Mouse (Mus musculus): ENCODE measurements around the gene Vrk1. TPM values are rescaled to one million over a fixed set of nuclear protein-coding genes. Genes with fewer than 3 reads are reported as not detected.

Vrk1 gene
- polyA plus RNA-seq, 1 experiment from 2014 or later: 70.6 TPM

DNA sequence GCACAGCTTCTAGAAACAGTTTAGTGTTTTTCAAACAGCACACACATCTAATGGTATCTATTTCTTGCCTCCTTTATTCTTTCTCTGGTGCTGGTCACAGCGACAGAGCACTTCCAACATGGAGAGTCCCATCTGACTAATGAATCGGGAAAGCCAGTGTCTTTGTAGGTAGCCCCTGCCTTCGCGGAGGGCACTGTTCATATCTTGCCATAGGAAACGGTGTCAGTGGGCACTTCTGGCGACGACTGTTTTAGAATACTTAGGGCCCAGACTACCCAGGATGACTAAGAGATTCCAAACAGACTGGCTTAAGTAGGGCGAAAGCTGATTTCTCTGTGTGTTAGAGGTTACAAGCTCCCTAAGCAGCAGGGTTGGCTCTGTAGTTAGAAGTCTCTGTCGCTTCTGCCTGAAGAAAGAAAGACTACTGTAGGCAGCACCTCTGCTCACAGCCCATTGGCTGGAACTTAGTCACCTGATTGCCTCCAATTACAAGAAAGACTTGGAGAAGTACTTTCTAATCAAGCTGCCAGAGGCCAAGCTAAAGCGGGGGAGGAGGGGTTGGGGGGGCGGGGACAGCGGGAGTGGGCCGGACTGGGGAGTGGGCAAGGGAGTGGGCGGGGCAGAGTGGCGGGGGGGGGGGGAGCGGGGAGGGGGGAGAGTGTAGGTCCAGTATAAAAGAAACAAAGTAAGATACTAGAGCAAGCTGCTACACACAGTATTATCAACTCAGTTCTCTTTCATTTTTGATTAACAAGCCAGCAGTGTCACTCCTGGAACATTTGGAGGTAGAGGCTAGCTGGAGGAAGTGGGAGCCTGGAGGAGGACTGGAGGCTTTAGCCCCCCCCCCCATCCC lies 28.7 kb upstream of the Vrk1 start:
- Histone ChIP-seq H3K4me2 (replicated peaks) (peak overlapping the region; percentile 24; the same call in 1 of the 2 replicates), H3K9me3 (no peaks in the 10 kb centered on the region), H3K27me3 (replicated peaks) (no peaks in the 10 kb centered on the region), H3K27ac (no peak overlapping the region), H3K9ac (no peak overlapping the region), H3K4me3 (replicated peaks) (peak overlapping the region; percentile 6; the same call in 1 of the 2 replicates), H3K4me1 (replicated peaks) (no peaks in the 10 kb centered on the region), H3K36me3 (no peaks in the 10 kb centered on the region)
- WGBS: 16% methylated on average over 13 of the region's 16 CpGs
- ATAC-seq: peak; percentile 81

DNA sequence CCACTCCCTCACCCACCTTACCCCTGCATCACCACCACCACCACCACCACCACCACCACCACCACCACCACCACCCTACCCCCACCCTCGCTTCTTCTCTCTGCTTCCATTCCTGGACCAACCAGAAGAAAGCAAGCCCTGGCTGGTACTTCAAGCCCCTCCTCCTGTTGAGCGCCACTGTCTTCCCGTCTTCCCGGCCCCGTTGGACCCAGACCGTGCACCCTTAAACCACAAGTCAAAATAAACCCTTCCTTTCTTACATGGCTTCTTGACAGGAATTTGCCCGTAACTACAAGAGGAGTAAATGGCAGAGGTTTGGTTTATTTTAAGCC lies 28.1 kb upstream of the Vrk1 start:
- Histone ChIP-seq H3K9ac (no peak overlapping the region), H3K27ac (no peak overlapping the region), H3K4me2 (replicated peaks) (0 out of 2 replicates have a peak overlapping the region, but pooled peaks have one; percentile 24), H3K4me3 (replicated peaks) (no peak overlapping the region), H3K9me3 (no peaks in the 10 kb centered on the region), H3K27me3 (replicated peaks) (no peaks in the 10 kb centered on the region), H3K36me3 (no peaks in the 10 kb centered on the region), H3K4me1 (replicated peaks) (no peaks in the 10 kb centered on the region)
- ATAC-seq: no peak; the same call in 1 of the 2 replicates
- 84% methylated on average over 6 of the region's 7 CpGs for WGBS

DNA sequence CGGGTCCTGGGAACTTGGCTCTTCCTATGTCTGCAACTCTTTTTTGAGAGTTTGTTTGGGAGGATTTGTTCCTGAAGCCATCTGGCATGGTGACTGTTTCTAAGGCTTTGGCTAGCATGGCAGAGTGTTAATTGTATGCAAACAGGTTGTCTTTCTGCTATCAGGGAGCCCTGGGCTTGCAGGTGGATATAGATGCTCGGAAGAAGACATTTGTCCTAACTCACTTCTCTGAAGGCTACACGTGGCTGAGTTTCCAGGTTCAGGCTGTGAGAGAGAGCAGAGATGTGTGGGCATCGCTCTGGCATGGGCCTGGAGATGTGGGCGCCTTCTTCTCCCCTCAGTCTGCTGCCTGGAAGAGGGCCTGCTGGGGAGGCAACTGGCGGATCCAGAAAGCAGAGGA lies 27.4 kb upstream of the Vrk1 start:
- 85% methylated on average over 6 of the region's 6 CpGs for WGBS
- ATAC-seq: no peak
- Histone ChIP-seq H3K27me3 (replicated peaks) (no peaks in the 10 kb centered on the region), H3K9me3 (no peaks in the 10 kb centered on the region), H3K36me3 (no peaks in the 10 kb centered on the region), H3K4me3 (replicated peaks) (no peak overlapping the region), H3K4me1 (replicated peaks) (no peaks in the 10 kb centered on the region), H3K27ac (no peak overlapping the region), H3K4me2 (replicated peaks) (no peak overlapping the region), H3K9ac (no peak overlapping the region)

DNA sequence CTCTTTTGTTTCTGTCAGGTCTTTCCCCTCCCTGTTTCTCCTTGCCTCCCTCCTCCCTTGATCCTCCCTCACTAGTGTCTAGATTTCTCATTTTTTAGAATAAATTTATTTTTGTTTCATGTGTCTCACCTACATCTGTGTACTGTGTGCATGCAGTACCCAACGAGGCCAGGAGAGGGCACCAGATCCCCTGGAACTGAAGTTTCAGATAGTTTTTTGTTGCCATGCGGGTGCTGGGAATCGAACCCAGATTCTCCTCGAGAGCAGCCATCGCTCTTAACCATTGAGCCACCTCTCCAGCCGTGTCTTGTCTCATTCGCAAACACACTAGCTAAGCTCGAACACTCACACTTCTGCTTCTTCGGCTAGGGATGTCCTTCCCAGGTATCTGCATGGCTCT lies 26.5 kb upstream of the Vrk1 start:
- ATAC-seq: no peak
- Histone ChIP-seq H3K9me3 (no peaks in the 10 kb centered on the region), H3K27me3 (replicated peaks) (no peaks in the 10 kb centered on the region), H3K9ac (no peak overlapping the region), H3K36me3 (no peaks in the 10 kb centered on the region), H3K4me3 (replicated peaks) (no peak overlapping the region), H3K4me2 (replicated peaks) (no peak overlapping the region), H3K4me1 (replicated peaks) (no peaks in the 10 kb centered on the region), H3K27ac (no peak overlapping the region)
- 93% methylated on average over 9 of the region's 9 CpGs for WGBS

- 90% methylated on average over 4 of the region's 4 CpGs for WGBS
- Histone ChIP-seq H3K27ac (no peak overlapping the region), H3K4me2 (replicated peaks) (no peak overlapping the region), H3K36me3 (no peaks in the 10 kb centered on the region), H3K4me1 (replicated peaks) (no peaks in the 10 kb centered on the region), H3K9ac (no peak overlapping the region), H3K4me3 (replicated peaks) (no peak overlapping the region), H3K27me3 (replicated peaks) (no peaks in the 10 kb centered on the region), H3K9me3 (no peaks in the 10 kb centered on the region)
- ATAC-seq: no peak
These were observed 21.6 kb upstream of the Vrk1 start for GRCm38 (mm10) chr12:105988434-105988833.

- WGBS: 85% methylated on average over 5 of the region's 5 CpGs
- no peaks in the 10 kb centered on the region for H3K9me3 ChIP-seq
- H3K36me3 ChIP-seq: no peaks in the 10 kb centered on the region
- ATAC-seq: no peak
- no peaks in the 10 kb centered on the region for H3K4me1 ChIP-seq (replicated peaks)
- H3K4me2 ChIP-seq (replicated peaks): no peak overlapping the region
- no peaks in the 10 kb centered on the region for H3K27me3 ChIP-seq (replicated peaks)
- H3K9ac ChIP-seq: no peak overlapping the region
- H3K27ac ChIP-seq: no peak overlapping the region
- no peak overlapping the region for H3K4me3 ChIP-seq (replicated peaks)
These were observed 17.3 kb upstream of the Vrk1 start for GRCm38 (mm10) chr12:105992756-105993155.

DNA sequence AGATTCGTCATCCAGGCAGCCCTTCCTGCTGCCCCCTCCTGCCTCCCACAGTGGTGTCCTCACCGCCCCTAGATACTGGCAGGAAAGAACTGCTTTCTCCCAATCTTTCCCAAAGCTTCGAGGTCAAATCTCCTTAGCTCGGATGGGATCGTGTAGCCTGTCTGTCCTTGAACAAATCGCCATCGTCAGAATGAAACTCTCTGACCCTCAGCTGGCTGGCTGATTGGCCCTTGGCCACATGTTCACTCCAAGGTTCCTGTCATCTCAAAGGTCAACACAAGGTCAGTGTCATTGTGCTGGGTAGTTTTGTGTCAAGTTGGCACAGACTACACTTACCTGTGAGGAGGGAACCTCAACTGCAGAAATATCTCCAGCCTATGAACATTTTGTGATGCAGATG lies 16.7 kb upstream of the Vrk1 start:
- Histone ChIP-seq H3K36me3 (no peaks in the 10 kb centered on the region), H3K4me1 (replicated peaks) (no peaks in the 10 kb centered on the region), H3K4me3 (replicated peaks) (no peak overlapping the region), H3K27me3 (replicated peaks) (no peaks in the 10 kb centered on the region), H3K4me2 (replicated peaks) (no peak overlapping the region), H3K27ac (no peak overlapping the region), H3K9ac (no peak overlapping the region), H3K9me3 (no peaks in the 10 kb centered on the region)
- 49% methylated on average over 7 of the region's 7 CpGs for WGBS
- no peak for ATAC-seq

DNA sequence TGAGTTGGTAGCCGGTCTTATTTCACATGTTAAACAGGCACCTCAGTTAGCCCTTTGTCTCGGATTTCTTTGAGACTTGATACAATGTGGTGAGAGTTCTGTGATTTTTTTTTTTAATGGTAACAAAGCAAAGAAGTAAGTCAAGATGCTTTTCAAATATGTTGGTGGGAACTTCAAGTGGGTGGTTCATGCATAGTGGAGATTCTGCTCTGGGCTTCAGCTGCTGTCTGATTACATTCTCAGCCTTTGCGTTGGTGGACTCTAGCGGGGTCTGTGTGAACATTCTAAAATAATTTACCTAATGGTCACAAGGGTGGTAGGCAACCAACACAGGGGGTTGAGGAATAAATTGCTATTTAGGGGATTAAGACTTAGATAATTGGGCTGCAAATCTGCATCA lies 14.1 kb upstream of the Vrk1 start:
- Histone ChIP-seq H3K4me2 (replicated peaks) (no peak overlapping the region), H3K27ac (no peak overlapping the region), H3K9me3 (no peaks in the 10 kb centered on the region), H3K4me3 (replicated peaks) (no peak overlapping the region), H3K9ac (no peak overlapping the region), H3K36me3 (no peaks in the 10 kb centered on the region), H3K4me1 (replicated peaks) (no peaks in the 10 kb centered on the region), H3K27me3 (replicated peaks) (no peaks in the 10 kb centered on the region)
- ATAC-seq: no peak
- 69% methylated on average over 4 of the region's 4 CpGs for WGBS

- no peak for ATAC-seq
- H3K36me3 ChIP-seq: no peaks in the 10 kb centered on the region
- H3K27ac ChIP-seq: no peak overlapping the region
- H3K4me2 ChIP-seq (replicated peaks): no peak overlapping the region
- H3K9me3 ChIP-seq: no peaks in the 10 kb centered on the region
- no peaks in the 10 kb centered on the region for H3K4me1 ChIP-seq (replicated peaks)
- no peak overlapping the region for H3K9ac ChIP-seq
- no peak overlapping the region for H3K4me3 ChIP-seq (replicated peaks)
- 85% methylated on average over 19 of the region's 19 CpGs for WGBS
- H3K27me3 ChIP-seq (replicated peaks): no peaks in the 10 kb centered on the region
These were observed 12.8 kb upstream of the Vrk1 start for GRCm38 (mm10) chr12:105997028-105997786.

GRCm38 (mm10) chr12:106001775-106002174 lies 8.3 kb upstream of the Vrk1 start:
- Histone ChIP-seq H3K4me3 (replicated peaks) (no peak overlapping the region), H3K4me1 (replicated peaks) (no peaks in the 10 kb centered on the region), H3K4me2 (replicated peaks) (no peak overlapping the region), H3K36me3 (no peaks in the 10 kb centered on the region), H3K9me3 (no peaks in the 10 kb centered on the region), H3K9ac (no peak overlapping the region), H3K27me3 (replicated peaks) (no peaks in the 10 kb centered on the region), H3K27ac (no peak overlapping the region)
- WGBS: 55% methylated on average over 8 of the region's 8 CpGs
- ATAC-seq: no peak

DNA sequence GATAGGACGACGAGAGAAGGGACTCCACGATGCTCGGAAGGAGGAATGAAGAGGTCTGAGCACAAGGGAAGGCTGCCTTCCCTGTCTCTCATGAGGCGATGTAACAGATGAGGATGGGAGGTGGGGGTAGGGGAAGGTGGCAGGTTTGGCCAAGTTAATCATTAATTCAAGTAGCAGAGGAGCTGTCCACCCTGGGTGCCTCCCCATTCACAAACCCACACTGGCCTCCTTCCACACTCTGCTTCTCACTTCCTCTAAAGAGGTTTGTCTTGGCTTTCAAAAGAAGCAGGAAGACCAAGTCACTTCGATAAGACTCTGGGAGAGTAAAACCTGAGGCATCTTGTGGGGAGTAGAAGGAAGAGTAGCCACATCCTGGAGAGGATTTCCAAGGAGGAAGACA lies 5.3 kb upstream of the Vrk1 start:
- H3K9me3 ChIP-seq: no peaks in the 10 kb centered on the region

GRCm38 (mm10) chr12:106006218-106006617 lies 3.8 kb upstream of the Vrk1 start:
- Histone ChIP-seq H3K36me3 (no peaks in the 10 kb centered on the region), H3K9me3 (no peaks in the 10 kb centered on the region), H3K4me1 (replicated peaks) (no peaks in the 10 kb centered on the region), H3K4me2 (replicated peaks) (no peak overlapping the region), H3K9ac (no peak overlapping the region), H3K27me3 (replicated peaks) (no peaks in the 10 kb centered on the region), H3K4me3 (replicated peaks) (no peak overlapping the region), H3K27ac (no peak overlapping the region)
- 82% methylated on average over 6 of the region's 6 CpGs for WGBS
- ATAC-seq: no peak

More for the DNA sequence above, 5.3 kb upstream of the Vrk1 start:
- no peaks in the 10 kb centered on the region for H3K4me1 ChIP-seq (replicated peaks)
- no peak overlapping the region for H3K4me2 ChIP-seq (replicated peaks)
- no peaks in the 10 kb centered on the region for H3K36me3 ChIP-seq
- WGBS: 53% methylated on average over 6 of the region's 6 CpGs
- H3K27me3 ChIP-seq (replicated peaks): no peaks in the 10 kb centered on the region
- peak; percentile 50; the same call in 1 of the 2 replicates for ATAC-seq
- no peak overlapping the region for H3K9ac ChIP-seq
- no peak overlapping the region for H3K27ac ChIP-seq
- no peak overlapping the region for H3K4me3 ChIP-seq (replicated peaks)
